Mouse (Mus musculus): ENCODE measurements at regions not wholly inside any gene's neighbourhood (a gene's known extent, or its start where the extent isn't known, plus 50 kb on each side); places are given as distances from the start of the nearest gene placed in this dataset.
A peak's percentile ranks its signal among the peaks of the same experiment; 100 is the strongest.

DNA sequence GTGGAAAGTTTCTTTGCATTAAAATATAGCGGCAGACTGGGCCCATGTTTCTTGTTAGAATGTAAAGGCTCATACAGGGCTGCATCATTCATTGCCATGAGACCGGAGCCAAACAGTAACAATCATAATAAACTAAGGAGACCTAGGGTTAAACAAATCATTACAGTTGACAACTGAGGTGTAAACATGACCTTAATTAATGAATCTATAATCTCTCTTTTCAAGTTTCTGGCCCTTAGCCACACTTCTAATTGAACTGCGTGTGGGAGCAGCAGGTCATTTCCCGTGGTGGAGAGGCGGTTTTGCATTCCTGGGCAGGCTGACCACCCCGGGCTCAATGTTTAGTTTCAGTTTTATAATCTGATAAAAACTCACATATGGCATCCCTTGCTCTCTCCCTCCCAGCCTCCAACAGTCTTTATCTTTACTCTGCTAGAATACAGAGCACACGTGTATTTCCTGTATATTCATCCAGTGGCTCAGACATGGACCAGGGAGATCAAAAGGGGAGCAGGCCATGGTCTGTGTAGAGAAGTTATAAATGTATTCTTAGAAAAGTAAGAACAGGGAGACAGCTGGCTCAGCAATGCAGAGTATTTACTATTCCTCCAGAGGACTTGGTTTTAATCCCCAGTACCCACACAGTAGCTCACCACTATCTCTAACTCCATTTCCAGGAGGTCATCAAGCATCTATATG, 141.0 kb downstream of the Kcna5 start:
- Histone ChIP-seq H3K4me2 (no peak overlapping the region), H3K4me3 (ENCODE audit: low read depth, low read length) (no peak overlapping the region), H3K9ac (no peak overlapping the region), H3K36me3 (ENCODE audit: insufficient read depth) (no peaks in the 10 kb centered on the region), H3K9me3 (ENCODE audit: low read depth, low read length) (no peaks in the 10 kb centered on the region), H3K27ac (ENCODE audit: low read depth) (no peak overlapping the region), H3K4me1 (ENCODE audit: insufficient read depth) (no peaks in the 10 kb centered on the region), H3K27me3 (ENCODE audit: insufficient read depth, low read length) (peaks cover 4% of the 10 kb centered on the region; the same call in 1 of the 2 replicates)
- peak; percentile 71 for DNase-seq
- ATAC-seq (ENCODE audit: insufficient read depth), result peak; percentile 52; the same call in 1 of the 2 replicates
- TF ChIP-seq CTCF (IDR thresholded peaks at IDR 0.05; ENCODE audit: low read depth), result no peak
- WGBS, result 14% methylated on average over 7 of the region's 7 CpGs

GRCm38 (mm10) chr6:126384210-126385012, 150.8 kb downstream of the Kcna5 start:
- ATAC-seq (ENCODE audit: insufficient read depth), result no peak
- no peak overlapping the region for H3K9ac ChIP-seq
- no peak overlapping the region for H3K27ac ChIP-seq (ENCODE audit: low read depth)
- H3K4me3 ChIP-seq (ENCODE audit: low read depth, low read length), result no peak overlapping the region
- WGBS, result 29% methylated on average over 9 of the region's 9 CpGs
- TF ChIP-seq CTCF (IDR thresholded peaks at IDR 0.05; ENCODE audit: low read depth), result no peak
- H3K4me1 ChIP-seq (ENCODE audit: insufficient read depth), result no peaks in the 10 kb centered on the region
- H3K9me3 ChIP-seq (ENCODE audit: low read depth, low read length), result no peaks in the 10 kb centered on the region
- no peaks in the 10 kb centered on the region for H3K36me3 ChIP-seq (ENCODE audit: insufficient read depth)
- DNase-seq, result peak; percentile 74
- H3K4me2 ChIP-seq, result no peak overlapping the region
- H3K27me3 ChIP-seq (ENCODE audit: insufficient read depth, low read length), result no peaks in the 10 kb centered on the region; the same call in 1 of the 2 replicates

- ATAC-seq (ENCODE audit: insufficient read depth), result no peak
- no peak for TF ChIP-seq CTCF (IDR thresholded peaks at IDR 0.05; ENCODE audit: low read depth)
- 60% methylated on average over 4 of the region's 4 CpGs for WGBS
Measured at GRCm38 (mm10) chr6:126377216-126377615, 158.0 kb downstream of the Kcna5 start.

DNA sequence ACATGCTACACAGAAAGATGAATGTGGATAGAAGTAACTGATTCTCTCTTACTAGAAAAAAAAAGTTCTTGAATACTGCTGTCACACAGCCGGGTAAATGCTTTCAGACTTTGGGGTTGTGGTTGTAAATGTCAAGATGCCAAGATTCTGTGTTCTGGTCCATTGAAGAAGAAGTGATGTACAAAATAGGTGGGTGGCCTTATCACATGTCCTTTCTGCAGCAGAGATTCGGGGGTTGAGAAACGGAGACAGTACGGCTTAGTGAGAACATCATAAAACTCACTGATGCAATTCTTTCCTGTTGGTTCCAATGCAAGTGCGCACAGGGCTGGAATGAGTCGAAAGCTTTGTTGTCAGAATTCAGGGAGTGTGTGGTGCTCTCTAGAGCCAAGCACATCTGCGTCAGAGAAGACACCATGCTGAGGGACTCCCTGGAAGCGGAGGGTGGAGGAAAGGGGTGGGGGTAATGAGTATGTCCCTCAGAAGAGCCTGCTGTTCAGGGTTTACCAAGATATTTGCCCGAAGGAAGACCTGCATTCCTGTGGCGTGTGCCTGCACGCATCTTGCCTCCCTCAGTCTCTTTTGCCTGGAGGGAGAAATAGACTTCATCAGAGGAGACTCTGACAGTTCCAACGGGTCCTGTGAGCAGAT, 160.1 kb downstream of the Kcna5 start:
- TF ChIP-seq CTCF (IDR thresholded peaks at IDR 0.05; ENCODE audit: low read depth), result no peak
- no peak overlapping the region for H3K9ac ChIP-seq
- 64% methylated on average over 12 of the region's 12 CpGs for WGBS
- DNase-seq (no peak), ATAC-seq (ENCODE audit: insufficient read depth) (no peak)
- H3K36me3 ChIP-seq (ENCODE audit: insufficient read depth), result no peaks in the 10 kb centered on the region
- no peak overlapping the region for H3K4me2 ChIP-seq
- H3K4me3 ChIP-seq (ENCODE audit: low read depth, low read length), result no peak overlapping the region
- H3K9me3 ChIP-seq (ENCODE audit: low read depth, low read length), result no peaks in the 10 kb centered on the region
- H3K27me3 ChIP-seq (ENCODE audit: insufficient read depth, low read length), result no peaks in the 10 kb centered on the region
- H3K4me1 ChIP-seq (ENCODE audit: insufficient read depth), result 0 out of 2 replicates have a peak, but pooled peaks cover 2% of the 10 kb centered on the region
- no peak overlapping the region for H3K27ac ChIP-seq (ENCODE audit: low read depth)

More at GRCm38 (mm10) chr6:126377216-126377615, 158.0 kb downstream of the Kcna5 start:
- Histone ChIP-seq H3K4me2 (no peak overlapping the region), H3K27ac (ENCODE audit: low read depth) (no peak overlapping the region), H3K4me1 (ENCODE audit: insufficient read depth) (0 out of 2 replicates have a peak, but pooled peaks cover 2% of the 10 kb centered on the region), H3K4me3 (ENCODE audit: low read depth, low read length) (no peak overlapping the region), H3K36me3 (ENCODE audit: insufficient read depth) (no peaks in the 10 kb centered on the region), H3K9ac (no peak overlapping the region), H3K9me3 (ENCODE audit: low read depth, low read length) (no peaks in the 10 kb centered on the region), H3K27me3 (ENCODE audit: insufficient read depth, low read length) (no peaks in the 10 kb centered on the region)
- peak; percentile 50 for DNase-seq

DNA sequence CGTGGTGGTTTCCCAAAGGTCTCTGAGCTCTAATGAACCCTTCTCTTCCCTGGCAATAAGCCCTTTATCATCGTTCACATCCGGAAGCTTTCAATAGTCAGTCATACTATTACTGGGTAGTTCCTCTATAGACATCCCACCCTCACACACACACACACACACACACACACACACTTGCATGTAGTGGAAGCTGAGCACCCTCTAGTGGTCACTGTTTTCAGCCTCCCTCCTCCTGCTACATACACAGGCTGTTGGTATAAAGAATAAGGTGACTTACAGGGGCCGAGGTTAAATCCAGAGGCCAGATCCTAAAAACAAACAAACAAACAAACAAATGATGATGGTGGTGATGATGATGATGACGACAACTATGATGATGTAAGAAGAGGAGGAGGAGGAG, 163.2 kb downstream of the Kcna5 start:
- WGBS, result 52% methylated on average over 5 of the region's 5 CpGs
- Histone ChIP-seq H3K9ac (no peak overlapping the region), H3K4me1 (ENCODE audit: insufficient read depth) (no peaks in the 10 kb centered on the region), H3K9me3 (ENCODE audit: low read depth, low read length) (no peaks in the 10 kb centered on the region), H3K36me3 (ENCODE audit: insufficient read depth) (no peaks in the 10 kb centered on the region), H3K4me2 (no peak overlapping the region), H3K4me3 (ENCODE audit: low read depth, low read length) (no peak overlapping the region), H3K27ac (ENCODE audit: low read depth) (no peak overlapping the region), H3K27me3 (ENCODE audit: insufficient read depth, low read length) (no peaks in the 10 kb centered on the region)
- DNase-seq, result peak; percentile 79
- ATAC-seq (ENCODE audit: insufficient read depth), result 0 out of 2 replicates have a peak, but pooled peaks have one; percentile 63
- peak; percentile 88 for TF ChIP-seq CTCF (IDR thresholded peaks at IDR 0.05; ENCODE audit: low read depth)

- Histone ChIP-seq H3K27me3 (ENCODE audit: insufficient read depth, low read length) (no peaks in the 10 kb centered on the region), H3K4me2 (no peak overlapping the region), H3K9ac (no peak overlapping the region), H3K4me3 (ENCODE audit: low read depth, low read length) (no peak overlapping the region), H3K36me3 (ENCODE audit: insufficient read depth) (no peaks in the 10 kb centered on the region), H3K4me1 (ENCODE audit: insufficient read depth) (no peaks in the 10 kb centered on the region), H3K9me3 (ENCODE audit: low read depth, low read length) (no peaks in the 10 kb centered on the region), H3K27ac (ENCODE audit: low read depth) (no peak overlapping the region)
- DNase-seq, result no peak
- ATAC-seq (ENCODE audit: insufficient read depth), result no peak
- 84% methylated on average over 2 of the region's 2 CpGs for WGBS
- no peak for TF ChIP-seq CTCF (IDR thresholded peaks at IDR 0.05; ENCODE audit: low read depth)
Measured at GRCm38 (mm10) chr6:126371489-126371888, 163.7 kb downstream of the Kcna5 start.

DNA sequence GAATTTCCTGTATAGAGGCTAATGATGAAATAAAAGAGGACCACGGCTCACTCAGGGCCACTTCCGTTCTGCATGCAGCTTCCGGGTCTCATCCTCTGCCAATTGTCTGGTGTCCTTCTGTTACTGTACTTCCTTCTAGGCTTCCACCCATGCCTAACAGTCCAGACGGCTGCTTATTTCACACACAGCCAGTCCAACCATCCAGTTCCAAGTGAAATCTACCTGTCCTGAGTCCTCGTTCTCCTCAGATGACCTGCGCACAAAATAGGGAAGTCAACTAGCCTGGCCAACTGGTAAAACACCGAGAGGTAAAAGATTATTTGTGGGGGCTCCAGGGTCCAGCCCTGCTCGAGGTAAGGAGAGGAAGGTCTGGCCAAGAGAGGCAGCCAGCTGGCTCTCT, 169.7 kb downstream of the Kcna5 start:
- no peak for TF ChIP-seq CTCF (IDR thresholded peaks at IDR 0.05; ENCODE audit: low read depth)
- Histone ChIP-seq H3K9ac (no peak overlapping the region), H3K4me3 (ENCODE audit: low read depth, low read length) (no peak overlapping the region), H3K36me3 (ENCODE audit: insufficient read depth) (no peaks in the 10 kb centered on the region), H3K9me3 (ENCODE audit: low read depth, low read length) (no peaks in the 10 kb centered on the region), H3K4me1 (ENCODE audit: insufficient read depth) (no peaks in the 10 kb centered on the region), H3K27ac (ENCODE audit: low read depth) (no peak overlapping the region), H3K27me3 (ENCODE audit: insufficient read depth, low read length) (no peaks in the 10 kb centered on the region), H3K4me2 (no peak overlapping the region)
- ATAC-seq (ENCODE audit: insufficient read depth) (no peak), DNase-seq (no peak)
- WGBS, result 85% methylated on average over 8 of the region's 8 CpGs
